8 mouse cellular contexts compared by ENCODE assay signal in the genomic region with DNA sequence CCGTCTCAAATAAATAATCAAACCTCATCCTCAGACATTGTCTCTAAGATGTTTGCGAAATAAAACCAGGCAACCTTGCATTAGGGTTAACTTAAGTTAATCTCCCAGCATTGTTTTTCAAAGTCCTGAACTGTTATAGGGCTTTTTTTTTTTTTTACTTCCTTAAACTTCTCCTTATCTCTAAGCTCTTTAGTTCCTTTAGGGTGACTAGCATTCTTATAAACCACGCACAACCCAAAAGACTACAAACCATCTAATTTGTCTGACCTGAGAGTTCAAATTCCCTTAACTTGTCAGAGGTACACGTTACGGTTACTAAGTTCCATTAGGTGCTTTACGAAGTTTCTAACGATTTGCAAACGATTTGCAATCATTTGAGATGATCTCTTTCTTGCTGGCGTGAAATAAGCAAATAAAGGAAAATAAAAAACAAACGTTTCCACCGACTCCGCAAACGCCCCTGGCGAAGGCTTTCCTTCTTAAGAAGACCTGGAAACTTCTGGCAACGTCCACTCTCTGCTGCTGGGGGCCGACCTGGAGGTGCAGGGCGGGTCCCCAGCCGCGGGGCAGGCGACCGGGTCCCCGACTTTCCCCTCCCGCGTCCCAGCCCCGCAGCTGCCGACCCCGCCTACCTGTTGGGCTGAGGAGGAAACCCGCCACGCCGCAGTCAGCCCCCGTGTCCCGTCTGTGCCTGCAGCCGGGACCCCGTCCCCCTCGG. TPM values are rescaled to one million over a fixed set of nuclear protein-coding genes. Genes with fewer than 3 reads are reported as not detected.
A peak's percentile ranks its signal among the peaks of the same experiment; 100 is the strongest.
DNase-seq lines count a peak whose midpoint lies in the region; ATAC-seq and TF ChIP-seq lines count a peak whose summit lies in the region.

No protein-coding gene starts in this region.

- H3K27ac ChIP-seq in heart, adult 2 months, result peak overlapping the region; percentile 87
- peak overlapping the region; percentile 93 for H3K27ac ChIP-seq in embryonic facial prominence, embryonic 14.5 days (replicated peaks; ENCODE audit: low read depth, low read length)
- H3K27ac ChIP-seq in limb, embryonic 11.5 days (replicated peaks; ENCODE audit: low read depth, low read length), result peak overlapping the region; percentile 76
- peak overlapping the region; percentile 75 for H3K27ac ChIP-seq in midbrain, postnatal 0 days (ENCODE audit: low read depth, low read length)

- no peaks in the 10 kb centered on the region for H3K27me3 ChIP-seq in heart, adult 2 months (ENCODE audit: control insufficient read depth, insufficient read depth, low read length)
- H3K27me3 ChIP-seq in C2C12 (ENCODE audit: control insufficient read depth, insufficient read depth, insufficient read length), result no peaks in the 10 kb centered on the region
- H3K27me3 ChIP-seq in embryonic facial prominence, embryonic 14.5 days (replicated peaks; ENCODE audit: control insufficient read depth, insufficient read depth, low read length), result no peaks in the 10 kb centered on the region
- H3K27me3 ChIP-seq in limb, embryonic 11.5 days (ENCODE audit: control insufficient read depth, insufficient read depth, low read length), result no peaks in the 10 kb centered on the region
- no peaks in the 10 kb centered on the region for H3K27me3 ChIP-seq in midbrain, postnatal 0 days (ENCODE audit: insufficient read depth, low read length)

- H3K4me3 ChIP-seq in heart, adult 2 months, result peak overlapping the region; percentile 84
- peak overlapping the region; percentile 75 for H3K4me3 ChIP-seq in C2C12 (ENCODE audit: insufficient read depth, poor library complexity, severe bottlenecking)
- peak overlapping the region; percentile 98 for H3K4me3 ChIP-seq in embryonic facial prominence, embryonic 14.5 days (ENCODE audit: low read depth, low read length)
- peak overlapping the region; percentile 95 for H3K4me3 ChIP-seq in limb, embryonic 11.5 days (ENCODE audit: low read depth, low read length)
- H3K4me3 ChIP-seq in midbrain, postnatal 0 days (ENCODE audit: low read depth, low read length), result peak overlapping the region; percentile 98

- ATAC-seq in embryonic facial prominence, embryonic 14.5 days (ENCODE audit: low read depth), result peak; percentile 41
- ATAC-seq in limb, embryonic 11.5 days (ENCODE audit: insufficient number of reproducible peaks, low FRiP score, low TSS enrichment, low read depth), result peak; percentile 52; the same call in 1 of the 2 replicates
- ATAC-seq in midbrain, postnatal 0 days (ENCODE audit: low FRiP score), result no peak

- H3K9me3 ChIP-seq in embryonic facial prominence, embryonic 14.5 days (ENCODE audit: control insufficient read depth, low read length), result 0 out of 2 replicates have a peak, but pooled peaks cover 6% of the 10 kb centered on the region
- H3K9me3 ChIP-seq in limb, embryonic 11.5 days (ENCODE audit: control insufficient read depth, low read length), result no peaks in the 10 kb centered on the region
- H3K9me3 ChIP-seq in midbrain, postnatal 0 days (ENCODE audit: low read length), result no peaks in the 10 kb centered on the region

- H3K79me3 ChIP-seq in C2C12 (ENCODE audit: low read depth), result peaks cover 22% of the 10 kb centered on the region

- no peak for TF ChIP-seq POLR2A in heart, adult 2 months (IDR thresholded peaks at IDR 0.05; ENCODE audit: insufficient read depth, low read depth, low read length)

- H3K36me3 ChIP-seq in heart, adult 2 months (ENCODE audit: control insufficient read depth, insufficient read depth, low read length), result peaks cover 6% of the 10 kb centered on the region; the same call in 1 of the 2 replicates
- peaks cover 6% of the 10 kb centered on the region for H3K36me3 ChIP-seq in C2C12 (ENCODE audit: control insufficient read depth, insufficient read depth)
- no peaks in the 10 kb centered on the region for H3K36me3 ChIP-seq in embryonic facial prominence, embryonic 14.5 days (ENCODE audit: control insufficient read depth, insufficient read depth, low read length)
- H3K36me3 ChIP-seq in limb, embryonic 11.5 days (ENCODE audit: control insufficient read depth, insufficient read depth, low read length), result no peaks in the 10 kb centered on the region
- no peaks in the 10 kb centered on the region for H3K36me3 ChIP-seq in midbrain, postnatal 0 days (ENCODE audit: insufficient read depth, low read length)

- intact Hi-C loops in heart, adult 2 months (cut with DNase I), result loop anchor here (2.0 kb wide), 2 partner anchors 14 to 278 kb away; no protein-coding TSS in a partner anchor

- no peaks in the 10 kb centered on the region for H3K79me2 ChIP-seq in heart, adult 2 months (replicated peaks; ENCODE audit: control insufficient read depth, insufficient read depth, low read length)
- peaks cover 45% of the 10 kb centered on the region for H3K79me2 ChIP-seq in C2C12 (ENCODE audit: control insufficient read depth, insufficient read depth)

- H3K4me2 ChIP-seq in embryonic facial prominence, embryonic 14.5 days (ENCODE audit: low read depth, low read length), result peak overlapping the region; percentile 76
- peak overlapping the region; percentile 62 for H3K4me2 ChIP-seq in limb, embryonic 11.5 days (ENCODE audit: low read depth, severe bottlenecking)
- peak overlapping the region; percentile 84 for H3K4me2 ChIP-seq in midbrain, postnatal 0 days (ENCODE audit: low read depth, low read length, poor library complexity, severe bottlenecking)

- 2% methylated on average over 35 of the region's 35 CpGs for WGBS in heart, adult 2 months
- 1% methylated on average over 24 of the region's 35 CpGs for WGBS in embryonic facial prominence, embryonic 14.5 days
- WGBS in limb, embryonic 11.5 days, result 2% methylated on average over 35 of the region's 35 CpGs
- 4% methylated on average over 34 of the region's 35 CpGs for WGBS in midbrain, postnatal 0 days

- H3ac ChIP-seq in C2C12 (ENCODE audit: control insufficient read depth, insufficient read length, low read depth), result peak overlapping the region; percentile 96

- no peak for TF ChIP-seq CTCF in heart, adult 2 months (IDR thresholded peaks at IDR 0.05)
- no peak for TF ChIP-seq CTCF in C2C12 (IDR thresholded peaks at IDR 0.05; ENCODE audit: control insufficient read depth, insufficient read depth, insufficient read length)
- TF ChIP-seq CTCF in midbrain, postnatal 0 days (IDR thresholded peaks at IDR 0.05), result no peak

- DNase-seq in heart, adult 2 months, result no peak
- no peak for DNase-seq in heart, adult 18-20 months
- DNase-seq in embryonic facial prominence, embryonic 14.5 days (ENCODE audit: low spot score), result peak; percentile 12
- DNase-seq in limb, embryonic 11.5 days (ENCODE audit: low spot score), result no peak
- DNase-seq in midbrain, postnatal 0 days (ENCODE audit: low spot score), result no peak
- DNase-seq in ovary, postnatal 36 days (ENCODE audit: low spot score), result no peak
- DNase-seq in thymus, postnatal 10 days (ENCODE audit: low spot score in 2 of 2), result no peak

- peaks cover 5% of the 10 kb centered on the region for H3K4me1 ChIP-seq in heart, adult 2 months (ENCODE audit: control insufficient read depth, insufficient read depth, low read length)
- 0 out of 2 replicates have a peak, but pooled peaks cover 6% of the 10 kb centered on the region for H3K4me1 ChIP-seq in embryonic facial prominence, embryonic 14.5 days (ENCODE audit: control insufficient read depth, insufficient read depth, low read length)
- H3K4me1 ChIP-seq in limb, embryonic 11.5 days (ENCODE audit: control insufficient read depth, insufficient read depth, low read length), result no peaks in the 10 kb centered on the region
- H3K4me1 ChIP-seq in midbrain, postnatal 0 days (ENCODE audit: insufficient read depth, low read length), result no peaks in the 10 kb centered on the region; the same call in 1 of the 2 replicates

- peak overlapping the region; percentile 98 for H3K9ac ChIP-seq in heart, adult 2 months (ENCODE audit: low read depth, low read length)
- peak overlapping the region; percentile 92 for H3K9ac ChIP-seq in embryonic facial prominence, embryonic 14.5 days (ENCODE audit: low read depth, low read length)
- peak overlapping the region; percentile 86 for H3K9ac ChIP-seq in limb, embryonic 11.5 days (ENCODE audit: low read length)
- H3K9ac ChIP-seq in midbrain, postnatal 0 days (replicated peaks; ENCODE audit: low read length, poor library complexity, severe bottlenecking), result peak overlapping the region; percentile 81

- no peak for TF ChIP-seq EP300 in heart, adult 2 months (IDR thresholded peaks at IDR 0.05; ENCODE audit: insufficient read depth, low read depth, low read length)

TF ChIP-seq in C2C12, 6 proteins besides CTCF, POLR2A, EP300 and RAD21 (continues in another document):
- TF ChIP-seq MYOG (IDR thresholded peaks at IDR 0.05; ENCODE audit: control insufficient read depth, extremely low read depth, insufficient read length), result no peak
- no peak for TF ChIP-seq USF1 (IDR thresholded peaks at IDR 0.05; ENCODE audit: low read depth)
- no peak for TF ChIP-seq MYOD1 (IDR thresholded peaks at IDR 0.05; ENCODE audit: control insufficient read depth, insufficient read length, low read depth)

RNA-seq across cellular contexts. Expression of a gene that starts 0.6 kb away (rescaled TPM):
- total RNA-seq in heart, adult 2 months (2021), result 10 to 100 TPM; 20.6 to 21.4 TPM
- polyA plus RNA-seq in heart, adult 2 months (2012; rRNA removed), result 23.6 and 47.9 TPM in 2 replicates
- 10 to 100 TPM; 20.7 to 21.0 TPM for total RNA-seq in heart, adult 18-20 months (2021)
- polyA plus RNA-seq in C2C12 (2012; fragmentation: generic; extraction: Trizol), result 14.3 TPM
- polyA plus RNA-seq in embryonic facial prominence, embryonic 14.5 days (2014; fragmentation: Nextera tagmentation; extraction: Ambion mirVana), result 14.8 and 16.0 TPM in 2 replicates
- 10.6 and 12.6 TPM in 2 replicates for polyA plus RNA-seq in limb, embryonic 11.5 days (2014; fragmentation: Nextera tagmentation; extraction: Ambion mirVana)
- 17.7 and 25.3 TPM in 2 replicates for total RNA-seq in midbrain, postnatal 0 days (2014; rRNA removed)
- 2.6 and 3.3 TPM in 2 replicates for polyA plus RNA-seq in midbrain, postnatal 0 days (2015; fragmentation: Nextera tagmentation; extraction: Ambion mirVana)

RNA-seq across cellular contexts. Expression of a gene that starts 35.8 kb away (rescaled TPM):
- 1 to 10 TPM; 4.4 to 5.5 TPM for total RNA-seq in heart, adult 2 months (2021)
- polyA plus RNA-seq in heart, adult 2 months (2012; rRNA removed), result 3.9 and 5.9 TPM in 2 replicates
- total RNA-seq in heart, adult 18-20 months (2021), result 1 to 10 TPM; 5.8 to 6.7 TPM
- 12.4 TPM for polyA plus RNA-seq in C2C12 (2012; fragmentation: generic; extraction: Trizol)
- polyA plus RNA-seq in embryonic facial prominence, embryonic 14.5 days (2014; fragmentation: Nextera tagmentation; extraction: Ambion mirVana), result 19.0 and 22.8 TPM in 2 replicates
- polyA plus RNA-seq in limb, embryonic 11.5 days (2014; fragmentation: Nextera tagmentation; extraction: Ambion mirVana), result 22.7 and 23.9 TPM in 2 replicates
- total RNA-seq in midbrain, postnatal 0 days (2014; rRNA removed), result 11.6 and 23.8 TPM in 2 replicates
- 31.1 and 33.2 TPM in 2 replicates for polyA plus RNA-seq in midbrain, postnatal 0 days (2015; fragmentation: Nextera tagmentation; extraction: Ambion mirVana)

RNA-seq across cellular contexts. Expression of a gene that starts 57.4 kb away (rescaled TPM):
- total RNA-seq in heart, adult 2 months (2021), result not detected
- polyA plus RNA-seq in heart, adult 2 months (2012; rRNA removed), result not detected in 2 replicates
- not detected for total RNA-seq in heart, adult 18-20 months (2021)
- polyA plus RNA-seq in C2C12 (2012; fragmentation: generic; extraction: Trizol), result not detected
- polyA plus RNA-seq in embryonic facial prominence, embryonic 14.5 days (2014; fragmentation: Nextera tagmentation; extraction: Ambion mirVana), result not detected in 2 replicates
- not detected in 2 replicates for polyA plus RNA-seq in limb, embryonic 11.5 days (2014; fragmentation: Nextera tagmentation; extraction: Ambion mirVana)
- not detected in 2 replicates for total RNA-seq in midbrain, postnatal 0 days (2014; rRNA removed)
- polyA plus RNA-seq in midbrain, postnatal 0 days (2015; fragmentation: Nextera tagmentation; extraction: Ambion mirVana), result not detected in 2 replicates
